Mouse (Mus musculus): ENCODE measurements around the gene Smim5. TPM values are rescaled to one million over a fixed set of nuclear protein-coding genes. Genes with fewer than 3 reads are reported as not detected.
A peak's percentile ranks its signal among the peaks of the same experiment; 100 is the strongest.

Gene Smim5
- total RNA-seq, 1 experiment from 2014 or later, result 0.82 TPM

GRCm38 (mm10) chr11:115894755-115895520 is 4.8 kb upstream of the Smim5 start:
- peak; percentile 36 for DNase-seq

- no peak for DNase-seq
Measured at GRCm38 (mm10) chr11:115898446-115898845, 1.3 kb upstream of the Smim5 start.

GRCm38 (mm10) chr11:115898886-115899285 is 880 bp upstream of the Smim5 start:
- DNase-seq, result peak; percentile 76

GRCm38 (mm10) chr11:115900561-115901337 is 983 bp downstream of the Smim5 start:
- DNase-seq, result no peak

GRCm38 (mm10) chr11:115901338-115902161 is 1.8 kb downstream of the Smim5 start:
- no peak for DNase-seq

GRCm38 (mm10) chr11:115902177-115902576 is 2.4 kb downstream of the Smim5 start:
- no peak for DNase-seq

GRCm38 (mm10) chr11:115902831-115903230 is 3.1 kb downstream of the Smim5 start:
- DNase-seq, result peak; percentile 63

GRCm38 (mm10) chr11:115903384-115904230 is 3.8 kb downstream of the Smim5 start:
- DNase-seq, result peak; percentile 51

GRCm38 (mm10) chr11:115904231-115904955 is 4.6 kb downstream of the Smim5 start:
- DNase-seq, result no peak

- peak; percentile 52 for DNase-seq
Measured at GRCm38 (mm10) chr11:115904956-115905790, 5.4 kb downstream of the Smim5 start.

- peak; percentile 45 for DNase-seq
Measured at GRCm38 (mm10) chr11:115906116-115906515, 6.3 kb downstream of the Smim5 start.

GRCm38 (mm10) chr11:115906521-115906920 is 6.8 kb downstream of the Smim5 start:
- no peak for DNase-seq

GRCm38 (mm10) chr11:115911134-115911561 is 11.4 kb downstream of the Smim5 start:
- DNase-seq, result no peak

- no peak for DNase-seq
Measured at GRCm38 (mm10) chr11:115911632-115912376, 12.0 kb downstream of the Smim5 start, which contains the start of gene Smim6. Gene Smim6 (plus strand): TSS chr11:115912017.

GRCm38 (mm10) chr11:115916579-115916978 is 16.8 kb downstream of the Smim5 start:
- no peak for DNase-seq

GRCm38 (mm10) chr11:115918637-115919036 is 18.9 kb downstream of the Smim5 start:
- no peak for DNase-seq

- DNase-seq, result no peak
Measured at GRCm38 (mm10) chr11:115919073-115919472, 19.3 kb downstream of the Smim5 start.

GRCm38 (mm10) chr11:115920110-115920818 is 20.5 kb downstream of the Smim5 start:
- peak; percentile 70 for DNase-seq
